Mouse (Mus musculus): Measurements from ENCODE around the gene Coro2b.

The Coro2b gene

GRCm38 (mm10) chr9:62438085-62438754 lies 98.6 kb downstream of the Coro2b start:
- DNase-seq (ENCODE audit: low read depth, low spot score): no peak

GRCm38 (mm10) chr9:62437446-62437845 lies 99.4 kb downstream of the Coro2b start:
- DNase-seq (ENCODE audit: low read depth, low spot score): no peak

GRCm38 (mm10) chr9:62435613-62436318 lies 101.1 kb downstream of the Coro2b start:
- DNase-seq (ENCODE audit: low read depth, low spot score): no peak

GRCm38 (mm10) chr9:62432261-62433060 lies 104.4 kb downstream of the Coro2b start:
- peak; percentile 21 for DNase-seq (ENCODE audit: low read depth, low spot score)

GRCm38 (mm10) chr9:62430741-62431140 lies 106.1 kb downstream of the Coro2b start:
- DNase-seq (ENCODE audit: low read depth, low spot score): no peak

- DNase-seq (ENCODE audit: low read depth, low spot score): no peak
Observed at GRCm38 (mm10) chr9:62427010-62427409, 109.8 kb downstream of the Coro2b start.

- no peak for DNase-seq (ENCODE audit: low read depth, low spot score)
Observed at GRCm38 (mm10) chr9:62426531-62426930, 110.3 kb downstream of the Coro2b start.

- DNase-seq (ENCODE audit: low read depth, low spot score): no peak
Observed at GRCm38 (mm10) chr9:62426021-62426420, 110.8 kb downstream of the Coro2b start.

GRCm38 (mm10) chr9:62425265-62425664 lies 111.6 kb downstream of the Coro2b start:
- no peak for DNase-seq (ENCODE audit: low read depth, low spot score)

GRCm38 (mm10) chr9:62423871-62424270 lies 113.0 kb downstream of the Coro2b start:
- no peak for DNase-seq (ENCODE audit: low read depth, low spot score)

- DNase-seq (ENCODE audit: low read depth, low spot score): no peak
Observed at GRCm38 (mm10) chr9:62422926-62423325, 113.9 kb downstream of the Coro2b start.

GRCm38 (mm10) chr9:62421911-62422310 lies 114.9 kb downstream of the Coro2b start:
- no peak for DNase-seq (ENCODE audit: low read depth, low spot score)

GRCm38 (mm10) chr9:62421027-62421426 lies 115.8 kb downstream of the Coro2b start:
- peak; percentile 72 for DNase-seq (ENCODE audit: low read depth, low spot score)

GRCm38 (mm10) chr9:62420261-62420917 lies 116.5 kb downstream of the Coro2b start:
- DNase-seq (ENCODE audit: low read depth, low spot score): no peak

GRCm38 (mm10) chr9:62418742-62419141 lies 118.1 kb downstream of the Coro2b start:
- DNase-seq (ENCODE audit: low read depth, low spot score): no peak

- DNase-seq (ENCODE audit: low read depth, low spot score): peak; percentile 52
Observed at GRCm38 (mm10) chr9:62407357-62408146, 129.3 kb downstream of the Coro2b start.

GRCm38 (mm10) chr9:62406423-62407013 lies 130.3 kb downstream of the Coro2b start:
- DNase-seq (ENCODE audit: low read depth, low spot score): no peak

- DNase-seq (ENCODE audit: low read depth, low spot score): no peak
Observed at GRCm38 (mm10) chr9:62401589-62401988, 135.3 kb downstream of the Coro2b start.

- no peak for DNase-seq (ENCODE audit: low read depth, low spot score)
Observed at GRCm38 (mm10) chr9:62400531-62401170, 136.2 kb downstream of the Coro2b start.

- no peak for DNase-seq (ENCODE audit: low read depth, low spot score)
Observed at GRCm38 (mm10) chr9:62394163-62394562, 142.7 kb downstream of the Coro2b start.

All from ES-CJ7 (cell line).